Mouse (Mus musculus): Measurements from ENCODE around the gene Timp1. TPM values are rescaled to one million over a fixed set of nuclear protein-coding genes. Genes with fewer than 3 reads are reported as not detected.

The Timp1 gene
- polyA plus RNA-seq, 1 experiment from 2014 or later = 32.4 TPM

Small RNA genes within 50 kb of the gene (microRNA-seq; reads per million reads assigned to microRNA genes)
- gene Gm24824 (not detected), gene Mir5617 (not detected)

Other genes starting within 250 kb of the Timp1 start
- 165 TPM in 2 replicates for gene Uba1, start 211.8 kb upstream of the Timp1 start, polyA plus RNA-seq (2015; fragmentation: Nextera tagmentation; extraction: Ambion mirVana)
- gene Cdk16, start 182.2 kb upstream of the Timp1 start, polyA plus RNA-seq (2015; fragmentation: Nextera tagmentation; extraction: Ambion mirVana) = 99.7 and 107 TPM in 2 replicates
- 34.9 and 36.1 TPM in 2 replicates for gene Usp11, start 166.3 kb upstream of the Timp1 start, polyA plus RNA-seq (2015; fragmentation: Nextera tagmentation; extraction: Ambion mirVana)
- 90.5 and 108 TPM in 2 replicates for gene Araf, start 72.4 kb upstream of the Timp1 start, polyA plus RNA-seq (2015; fragmentation: Nextera tagmentation; extraction: Ambion mirVana)
- gene Syn1, start 50.8 kb downstream of the Timp1 start, polyA plus RNA-seq (2015; fragmentation: Nextera tagmentation; extraction: Ambion mirVana) = 0.05 and 0.15 TPM in 2 replicates
- 2.5 and 3.8 TPM in 2 replicates for gene Cfp, start 61.4 kb downstream of the Timp1 start, polyA plus RNA-seq (2015; fragmentation: Nextera tagmentation; extraction: Ambion mirVana)
- 9.9 and 11.1 TPM in 2 replicates for gene Elk1, start 80.4 kb downstream of the Timp1 start, polyA plus RNA-seq (2015; fragmentation: Nextera tagmentation; extraction: Ambion mirVana)
- gene Uxt, start 91.9 kb downstream of the Timp1 start, polyA plus RNA-seq (2015; fragmentation: Nextera tagmentation; extraction: Ambion mirVana) = 46.6 and 56.5 TPM in 2 replicates
- 3.3 and 3.5 TPM in 2 replicates for gene Zfp182, start 192.2 kb downstream of the Timp1 start, polyA plus RNA-seq (2015; fragmentation: Nextera tagmentation; extraction: Ambion mirVana)
- gene Spaca5, start 198.2 kb downstream of the Timp1 start, polyA plus RNA-seq (2015; fragmentation: Nextera tagmentation; extraction: Ambion mirVana) = not detected in 2 replicates
- 0.60 and 1.2 TPM in 2 replicates for gene Zfp300, start 219.4 kb downstream of the Timp1 start, polyA plus RNA-seq (2015; fragmentation: Nextera tagmentation; extraction: Ambion mirVana)
- not detected in 2 replicates for gene Ssxa1, start 245.7 kb downstream of the Timp1 start, polyA plus RNA-seq (2015; fragmentation: Nextera tagmentation; extraction: Ambion mirVana)

All from heart, embryonic 13.5 days (tissue).